Mouse (Mus musculus) ovary, postnatal 10 days (tissue): ENCODE measurements around the gene Cass4.

Experiments
- DNase-seq: peaks from one replicate; pipeline ENCODE4 v3.0.0; 2022; ENCODE audit warnings: low spot score

The Cass4 gene

GRCm38 (mm10) chr2:172393391-172394051, at the start of gene Cass4:
Gene Cass4 (plus strand): TSS chr2:172393794.
- DNase-seq, result no peak

GRCm38 (mm10) chr2:172344669-172345068, 48.9 kb upstream of the Cass4 start:
- DNase-seq, result no peak

- peak; percentile 81 for DNase-seq
Measured at GRCm38 (mm10) chr2:172345258-172345738, 48.3 kb upstream of the Cass4 start, which contains the start of gene Fam210b. Gene Fam210b (plus strand): TSS chr2:172345565.

DNA sequence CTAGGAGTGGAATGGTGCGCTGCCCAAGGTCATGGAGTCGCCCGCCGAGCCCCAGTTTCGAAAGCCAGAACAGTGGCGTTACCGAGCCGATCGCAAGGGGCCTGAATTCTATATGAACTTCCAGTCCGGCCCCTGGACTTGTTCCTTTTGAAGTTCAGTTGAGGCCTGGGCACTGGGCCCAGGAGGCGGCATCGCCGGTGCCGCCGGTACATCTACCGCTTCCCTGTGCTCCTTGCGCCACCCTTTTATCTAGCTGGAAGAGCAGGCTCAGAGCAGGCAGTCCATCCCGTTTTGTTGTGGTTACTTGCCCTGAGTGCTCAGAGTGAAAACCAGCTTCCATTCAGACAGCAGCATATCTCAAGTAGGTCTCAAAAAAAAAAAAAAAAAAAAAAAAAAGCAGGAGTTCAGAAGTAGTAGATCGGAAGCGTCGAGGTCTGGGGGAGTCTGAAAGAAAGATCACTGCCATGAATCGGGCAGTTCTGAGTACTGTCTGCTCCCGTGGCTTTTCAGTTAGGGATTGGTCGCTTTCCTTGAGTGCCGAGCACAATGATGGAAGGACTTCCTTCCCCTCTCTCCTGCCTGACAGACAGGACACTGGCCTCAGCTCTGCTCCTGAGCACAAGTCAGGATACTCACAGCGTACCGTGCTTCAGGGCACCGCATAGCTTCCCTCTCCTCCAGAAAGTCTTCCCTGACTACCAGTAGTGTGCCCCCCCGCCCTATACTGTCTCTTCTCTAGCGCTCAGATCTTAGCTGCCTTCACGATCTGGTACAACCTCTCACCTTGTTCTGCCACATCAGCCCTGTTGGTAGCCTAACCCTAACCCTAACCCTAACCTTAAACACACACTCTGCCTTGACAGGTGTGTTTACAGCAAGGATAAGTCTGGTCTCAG, 47.3 kb upstream of the Cass4 start:
- DNase-seq, result peak; percentile 3

DNA sequence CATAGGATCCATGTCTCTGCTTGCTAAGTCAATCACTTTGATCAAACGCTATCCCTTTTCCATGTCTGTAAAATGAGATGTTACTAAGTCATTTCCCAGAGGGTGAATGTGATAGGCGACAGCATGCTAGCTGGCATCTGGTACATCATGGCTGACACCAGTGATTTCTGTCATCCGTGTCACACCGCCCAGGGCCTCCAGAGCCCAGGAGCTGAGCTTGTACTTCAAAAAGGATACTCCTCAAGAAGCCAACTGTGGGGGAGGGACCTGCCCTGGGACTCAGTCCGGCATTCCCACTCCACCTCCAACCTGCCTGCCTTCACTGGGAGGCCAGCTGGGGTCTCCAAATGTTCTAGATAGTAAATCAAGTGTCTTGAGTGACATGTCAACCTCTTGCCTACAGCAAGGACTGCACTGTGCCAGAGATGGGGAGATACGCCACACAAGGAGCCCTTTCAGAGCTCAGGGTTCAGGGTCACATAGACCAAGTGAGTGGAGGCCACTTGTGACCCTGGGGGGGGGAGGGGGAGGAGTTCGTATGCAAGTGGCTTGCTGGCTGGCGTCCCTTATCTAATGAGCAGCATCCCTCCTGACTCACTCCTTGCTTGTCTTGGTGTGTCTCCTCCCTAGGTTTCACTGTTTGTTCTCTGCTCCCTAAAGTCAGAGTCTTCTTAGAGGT, 46.5 kb upstream of the Cass4 start:
- DNase-seq, result no peak

- no peak for DNase-seq
Measured at GRCm38 (mm10) chr2:172348297-172348950, 45.2 kb upstream of the Cass4 start.

GRCm38 (mm10) chr2:172349776-172350175, 43.8 kb upstream of the Cass4 start:
- no peak for DNase-seq

DNA sequence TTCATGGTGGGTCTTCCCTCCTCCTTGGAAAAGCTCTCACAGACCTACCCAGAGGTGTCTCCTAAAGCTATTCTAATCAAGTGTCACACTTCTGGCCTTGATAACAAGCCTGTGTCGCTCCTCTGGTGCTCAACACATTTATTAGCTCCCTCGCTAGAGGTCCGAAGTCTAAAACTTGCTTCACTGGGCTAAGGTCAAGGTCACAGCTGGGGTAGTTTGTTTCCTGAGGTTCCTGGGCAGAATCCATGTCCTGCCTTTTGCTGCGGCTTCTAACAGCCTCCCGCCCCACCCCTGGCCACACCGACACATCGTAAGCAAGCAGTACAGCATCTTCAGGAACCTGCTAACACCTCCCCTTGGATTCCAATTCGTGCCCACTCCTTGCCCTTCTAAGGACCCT, 42.8 kb upstream of the Cass4 start:
- no peak for DNase-seq

- no peak for DNase-seq
Measured at GRCm38 (mm10) chr2:172353218-172353617, 40.4 kb upstream of the Cass4 start.

DNA sequence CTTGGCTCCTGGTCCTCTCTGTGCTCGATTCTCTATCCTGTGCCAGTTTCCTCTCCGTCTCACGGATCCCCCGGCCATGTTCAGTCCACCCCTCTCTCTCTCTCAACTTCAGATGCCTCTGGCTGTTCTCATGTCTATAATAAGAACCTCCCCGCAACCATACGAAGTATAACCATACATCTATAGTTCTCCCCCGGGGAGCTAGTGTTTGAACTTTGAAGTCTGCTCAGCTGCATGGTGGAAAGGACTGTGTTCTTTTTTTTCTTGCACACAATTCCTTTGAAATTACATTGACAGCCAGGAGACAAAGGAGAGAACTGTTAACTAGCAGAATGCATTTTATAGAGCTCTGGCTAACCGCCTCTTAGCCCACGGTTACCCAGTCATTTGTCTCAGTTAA, 38.8 kb upstream of the Cass4 start:
- no peak for DNase-seq

DNA sequence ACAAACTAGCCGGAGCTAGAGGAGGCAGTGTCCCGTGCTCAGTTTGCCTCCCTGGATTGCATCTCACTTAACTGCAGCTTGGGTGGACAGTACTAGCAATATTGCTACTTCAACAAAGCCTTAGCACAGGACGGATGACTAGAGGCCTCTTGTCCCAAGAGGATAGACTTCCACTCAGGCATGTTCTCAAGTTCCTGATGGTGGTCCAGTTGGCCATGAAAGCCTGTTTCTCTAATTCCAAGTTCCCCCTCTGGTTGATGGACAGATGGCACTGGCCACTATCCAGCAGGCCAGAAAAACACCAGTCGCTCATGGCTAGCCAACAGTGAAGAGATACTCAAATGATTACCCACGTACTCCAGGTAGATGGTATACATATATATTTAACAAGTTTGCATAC, 37.8 kb upstream of the Cass4 start:
- no peak for DNase-seq

GRCm38 (mm10) chr2:172363176-172363575, 30.4 kb upstream of the Cass4 start:
- no peak for DNase-seq

DNA sequence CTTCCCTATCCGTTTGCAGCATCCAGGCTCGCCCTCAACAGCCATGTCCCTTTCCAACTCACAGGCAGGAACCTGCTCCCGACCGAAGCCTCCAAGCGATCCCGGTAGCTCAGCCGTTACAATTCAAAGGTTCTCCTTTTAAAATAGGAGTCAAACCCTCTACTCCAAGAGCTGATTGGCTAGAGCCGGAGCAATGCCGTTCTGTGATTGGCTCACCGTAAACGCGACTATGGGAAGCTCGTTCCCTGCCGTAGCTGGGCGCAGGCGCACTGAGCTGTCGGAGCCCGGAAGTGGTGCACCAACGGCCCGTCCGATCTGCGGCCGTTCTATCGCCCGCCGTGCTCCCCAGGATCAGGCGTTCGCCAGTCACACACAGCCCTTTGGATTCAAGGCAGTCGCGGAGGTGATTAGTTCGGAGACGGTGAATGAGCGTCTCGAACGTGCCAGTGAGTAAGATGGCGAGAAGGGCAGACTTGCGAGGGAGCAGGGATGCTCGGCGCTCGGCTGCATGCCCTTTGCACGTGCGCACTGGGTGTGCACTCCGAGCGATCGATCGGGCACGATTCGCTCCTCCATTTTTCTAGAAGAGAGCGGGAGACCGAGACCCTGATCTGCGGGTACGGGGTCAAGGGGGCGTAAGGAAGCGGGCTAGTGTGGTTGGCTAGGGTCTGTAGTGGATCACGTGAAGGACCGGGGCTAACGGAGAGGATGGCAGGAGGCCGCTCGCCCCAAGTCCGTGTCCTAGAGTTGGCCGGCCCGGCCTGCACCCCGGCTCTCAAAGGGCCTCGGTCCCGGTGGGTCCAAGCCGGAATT, 23.0 kb upstream of the Cass4 start, which contains the start of the genes Aurka and Cstf1:
Aurka (minus strand) TSS at position 125 of the 813 bp plus-strand sequence.
Cstf1 (plus strand) TSS at position 271 of the 813 bp plus-strand sequence.
- peak; percentile 93 for DNase-seq

DNA sequence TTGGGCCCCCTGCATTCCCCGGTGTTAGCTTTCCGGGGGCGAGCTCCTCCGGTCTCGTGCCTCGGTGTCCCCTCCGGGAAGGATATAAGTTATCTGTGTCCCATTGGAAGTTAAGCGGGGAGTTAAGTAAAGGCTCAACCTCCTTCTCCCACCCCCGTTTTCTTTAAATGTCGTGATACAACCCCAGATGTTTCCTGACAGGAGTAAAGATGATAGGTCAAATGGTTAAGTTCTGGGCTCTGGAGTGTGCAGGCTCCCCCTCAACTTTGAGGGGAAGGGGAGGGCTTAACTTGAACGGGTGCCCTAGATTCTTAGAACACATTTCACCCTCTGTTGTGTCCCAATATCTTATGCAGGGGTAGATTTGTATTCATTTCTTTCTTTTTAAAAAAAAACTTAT, 22.3 kb upstream of the Cass4 start:
- no peak for DNase-seq

DNA sequence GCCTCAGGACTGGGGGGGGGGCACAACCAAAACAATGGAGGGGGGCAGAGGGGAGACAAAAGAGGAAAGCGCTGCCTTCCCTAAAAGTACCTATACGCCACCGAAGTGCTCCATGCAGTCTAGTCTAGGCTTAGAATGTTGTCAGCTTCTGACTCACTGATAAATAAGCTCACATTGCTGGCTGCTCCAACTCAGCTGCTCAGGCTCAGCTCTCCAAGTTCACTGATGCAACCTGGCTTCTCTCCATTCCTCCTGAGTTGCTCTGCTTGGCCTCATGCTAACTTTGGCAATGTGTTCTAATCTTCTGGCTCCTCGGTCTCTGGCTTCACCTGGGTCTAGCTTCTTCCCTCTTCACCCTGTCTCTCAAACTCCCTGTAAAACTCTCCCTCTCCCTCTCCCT, 17.0 kb upstream of the Cass4 start:
- DNase-seq, result no peak

GRCm38 (mm10) chr2:172376999-172377515, 16.5 kb upstream of the Cass4 start:
- DNase-seq, result no peak

DNA sequence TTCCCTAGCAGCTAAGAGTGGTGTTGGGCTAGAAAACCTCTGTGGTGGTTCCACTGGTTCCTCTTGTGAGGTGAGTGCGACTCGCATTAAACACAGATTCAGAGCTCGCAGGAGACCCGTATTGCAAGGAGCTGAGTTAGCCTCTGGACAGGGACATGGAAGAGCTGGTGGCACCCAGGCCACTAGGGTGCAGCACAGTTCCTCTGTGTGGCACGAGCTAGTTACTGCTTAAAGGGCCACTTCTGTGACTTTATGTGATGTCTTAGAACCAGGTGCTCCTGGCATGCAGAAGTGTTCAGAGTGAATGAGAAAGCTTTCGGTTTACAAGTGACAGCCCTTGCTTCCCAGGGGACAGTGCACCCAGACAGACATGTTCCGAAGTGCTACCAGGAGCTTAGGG, 15.3 kb upstream of the Cass4 start:
- no peak for DNase-seq

DNA sequence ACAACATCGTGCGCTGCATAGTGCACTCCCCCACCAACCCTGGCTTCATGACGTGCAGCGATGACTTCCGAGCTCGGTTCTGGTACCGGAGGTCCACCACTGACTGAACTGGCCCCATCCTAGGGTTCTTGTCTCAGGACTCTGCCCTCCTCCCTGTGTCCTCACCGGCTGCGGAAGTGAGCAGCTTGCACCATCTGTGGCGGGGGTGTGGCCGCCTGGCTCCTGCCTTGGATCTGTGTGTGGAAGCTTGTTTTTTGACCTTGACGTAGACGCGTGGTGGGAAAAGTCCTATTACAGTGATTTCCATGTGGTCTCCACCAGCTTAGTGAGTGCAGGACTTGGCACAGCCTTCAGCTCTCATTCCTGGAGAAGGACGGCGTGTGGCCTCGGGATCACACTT, 13.1 kb upstream of the Cass4 start:
- DNase-seq, result no peak

- no peak for DNase-seq
Measured at GRCm38 (mm10) chr2:172381341-172381740, 12.3 kb upstream of the Cass4 start.

- DNase-seq, result no peak
Measured at GRCm38 (mm10) chr2:172381898-172382297, 11.7 kb upstream of the Cass4 start.

GRCm38 (mm10) chr2:172384715-172385114, 8.9 kb upstream of the Cass4 start:
- DNase-seq, result no peak
